Mouse (Mus musculus) liver, adult 2 months (tissue): ENCODE results near the gene Ajuba. TPM values are rescaled to one million over a fixed set of nuclear protein-coding genes. Genes with fewer than 3 reads are reported as not detected.
A peak's percentile ranks its signal among the peaks of the same experiment; 100 is the strongest.

Experiments
- DNase-seq: peaks from one replicate; pipeline ENCODE4 v3.0.0-alpha.2; 2011; ENCODE audit warnings: low read depth, low spot score; ENCODE audit errors: extremely low read depth
- H3K27ac ChIP-seq: fragments of 200-500 bp; replicated peaks from 2 replicates; pipeline ENCODE4 v1.5.1; 2012; ENCODE audit warnings: low read depth, mild to moderate bottlenecking, control low read depth, inconsistent platforms, low read length; ENCODE audit not compliant: insufficient read depth
- H3K27me3 ChIP-seq: fragments of 200-500 bp; 2 replicates; pipeline ENCODE4 v1.6.1; 2012; ENCODE audit warnings: mild to moderate bottlenecking, moderate library complexity, low read length, inconsistent platforms; ENCODE audit not compliant: control insufficient read depth, insufficient read depth
- H3K36me3 ChIP-seq: fragments of 200-500 bp; 2 replicates; pipeline ENCODE4 v1.6.1; 2012; ENCODE audit warnings: low read length, inconsistent platforms; ENCODE audit not compliant: control insufficient read depth, insufficient read depth
- H3K4me1 ChIP-seq: fragments of 200-500 bp; 2 replicates; pipeline ENCODE4 v1.6.1; 2011; ENCODE audit warnings: low read length; ENCODE audit not compliant: control insufficient read depth, insufficient read depth
- H3K4me3 ChIP-seq: fragments of 200-500 bp; 2 replicates; pipeline ENCODE4 v1.5.1; 2011; ENCODE audit warnings: low read depth, mild to moderate bottlenecking, control low read depth, low read length, moderate library complexity; ENCODE audit not compliant: insufficient read depth
- H3K79me2 ChIP-seq: fragments of 200-500 bp; 2 replicates; pipeline ENCODE4 v1.6.1; 2012; ENCODE audit warnings: inconsistent platforms, mild to moderate bottlenecking, low read length, moderate library complexity; ENCODE audit not compliant: control insufficient read depth, insufficient read depth
- H3K9ac ChIP-seq: fragments of 200-500 bp; 2 replicates; pipeline ENCODE4 v1.6.1; 2012; ENCODE audit warnings: low read depth, mild to moderate bottlenecking, control low read depth, inconsistent platforms, low read length
- CTCF ChIP-seq: fragments of 200-500 bp; IDR thresholded peaks from 2 replicates; pipeline ENCODE4 v1.5.1; 2011; ENCODE audit warnings: low read depth, low read length, control low read depth
- POLR2A ChIP-seq: fragments of 200-500 bp; IDR thresholded peaks from 2 replicates; pipeline ENCODE4 v1.6.1; 2011; ENCODE audit warnings: low read length, control low read depth; ENCODE audit not compliant: insufficient read depth; ENCODE audit errors: extremely low read depth
- WGBS: fragments of 180-500 bp; shearing (Covaris S2); methylation state at CpG from one replicate; pipeline ENCODE4 v1.1.7; 2018; 5-methylcytosine and 5-hydroxymethylcytosine counted together
- polyA plus RNA-seq: library from polyadenylated mRNA; depleted of rRNA; stranded (reverse); fragments of >200 nt; gene quantifications from 2 replicates; pipeline ENCODE4 v1.2.3, GENCODE M21; 2012
- total RNA-seq: library from RNA; depleted of rRNA; stranded (reverse); fragments of >200 nt; gene quantifications from 2 replicates; pipeline ENCODE4 v1.2.3, GENCODE M21; 2014

Ajuba gene
- total and polyA plus RNA-seq, 2 experiments: 3.8 to 12.2 TPM

- H3K79me2 ChIP-seq: no peaks in the 10 kb centered on the region
These were observed 19.7 kb upstream of the Ajuba start for GRCm38 (mm10) chr14:54597084-54597483.

GRCm38 (mm10) chr14:54594631-54595414 lies 17.5 kb upstream of the Ajuba start:
- Histone ChIP-seq H3K27ac (no peak overlapping the region), H3K27me3 (no peaks in the 10 kb centered on the region), H3K36me3 (no peaks in the 10 kb centered on the region; the same call in 1 of the 2 replicates), H3K79me2 (no peaks in the 10 kb centered on the region), H3K4me1 (no peaks in the 10 kb centered on the region), H3K4me3 (no peak overlapping the region), H3K9ac (no peak overlapping the region)
- no peak for TF ChIP-seq POLR2A
- TF ChIP-seq CTCF: no peak
- DNase-seq: no peak
- WGBS: 89% methylated on average over 28 of the region's 28 CpGs

More at GRCm38 (mm10) chr14:54597084-54597483, 19.7 kb upstream of the Ajuba start:
- no peaks in the 10 kb centered on the region for H3K36me3 ChIP-seq
- no peaks in the 10 kb centered on the region for H3K27me3 ChIP-seq
- no peak overlapping the region for H3K27ac ChIP-seq
- H3K4me1 ChIP-seq: no peaks in the 10 kb centered on the region
- H3K4me3 ChIP-seq: no peak overlapping the region
- H3K9ac ChIP-seq: no peak overlapping the region
- no peak for DNase-seq
- TF ChIP-seq POLR2A: no peak
- TF ChIP-seq CTCF: peak; percentile 78
- WGBS: 74% methylated on average over 7 of the region's 7 CpGs

- 91% methylated on average over 3 of the region's 3 CpGs for WGBS
- H3K36me3 ChIP-seq: no peaks in the 10 kb centered on the region; the same call in 1 of the 2 replicates
- TF ChIP-seq POLR2A: no peak
- peak; percentile 71 for TF ChIP-seq CTCF
- no peaks in the 10 kb centered on the region for H3K27me3 ChIP-seq
- no peak overlapping the region for H3K4me3 ChIP-seq
- H3K9ac ChIP-seq: no peak overlapping the region
- no peaks in the 10 kb centered on the region for H3K4me1 ChIP-seq
- no peaks in the 10 kb centered on the region for H3K79me2 ChIP-seq
- no peak overlapping the region for H3K27ac ChIP-seq
- DNase-seq: no peak
These were observed 16.7 kb upstream of the Ajuba start for GRCm38 (mm10) chr14:54594055-54594454.

GRCm38 (mm10) chr14:54592319-54592934 lies 15.1 kb upstream of the Ajuba start:
- 63% methylated on average over 10 of the region's 10 CpGs for WGBS
- Histone ChIP-seq H3K9ac (no peak overlapping the region), H3K27me3 (no peaks in the 10 kb centered on the region), H3K36me3 (no peaks in the 10 kb centered on the region; the same call in 1 of the 2 replicates), H3K27ac (0 out of 2 replicates have a peak overlapping the region, but pooled peaks have one; percentile 26), H3K79me2 (no peaks in the 10 kb centered on the region), H3K4me3 (no peak overlapping the region), H3K4me1 (no peaks in the 10 kb centered on the region)
- DNase-seq: no peak
- no peak for TF ChIP-seq CTCF
- TF ChIP-seq POLR2A: no peak

GRCm38 (mm10) chr14:54591056-54591455 lies 13.7 kb upstream of the Ajuba start:
- no peak for TF ChIP-seq POLR2A
- TF ChIP-seq CTCF: no peak
- DNase-seq: no peak
- H3K79me2 ChIP-seq: no peaks in the 10 kb centered on the region
- no peak overlapping the region for H3K27ac ChIP-seq
- H3K4me3 ChIP-seq: no peak overlapping the region
- no peaks in the 10 kb centered on the region; the same call in 1 of the 2 replicates for H3K36me3 ChIP-seq
- 97% methylated on average over 16 of the region's 16 CpGs for WGBS
- no peak overlapping the region for H3K9ac ChIP-seq
- H3K4me1 ChIP-seq: no peaks in the 10 kb centered on the region
- no peaks in the 10 kb centered on the region for H3K27me3 ChIP-seq
